21 mouse cellular contexts compared by ENCODE assay signal in genomic region chr8:76183836-76184235, GRCm38 (mm10).
DNase-seq lines count a peak whose midpoint lies in the region; ATAC-seq and TF ChIP-seq lines count a peak whose summit lies in the region.
"Had no signal": no experiment of that assay in that cellular context is flagged by ENCODE, and none has a peak within 500 bp of the region (broad histone marks: within the 10 kb centered on the region; RNA-seq: fewer than 3 reads in every experiment).

No protein-coding gene starts in this region.

- TF ChIP-seq POLR2A in limb, embryonic 14.5 days (IDR thresholded peaks at IDR 0.05; ENCODE audit: borderline replicate concordance, extremely low read depth, insufficient read depth, insufficient read length) = no peak

- no peaks in the 10 kb centered on the region for H3K27me3 ChIP-seq in embryonic facial prominence, embryonic 14.5 days (replicated peaks; ENCODE audit: control insufficient read depth, insufficient read depth, low read length)
- no peaks in the 10 kb centered on the region for H3K27me3 ChIP-seq in embryonic facial prominence, embryonic 10.5 days (replicated peaks; ENCODE audit: low read depth, poor library complexity, severe bottlenecking)
- H3K27me3 ChIP-seq in limb, embryonic 14.5 days (ENCODE audit: control insufficient read depth, insufficient read depth, low read length) = no peaks in the 10 kb centered on the region
- no peaks in the 10 kb centered on the region for H3K27me3 ChIP-seq in limb, embryonic 10.5 days (ENCODE audit: low read depth, poor library complexity, severe bottlenecking)
- no peaks in the 10 kb centered on the region for H3K27me3 ChIP-seq in limb, embryonic 15.5 days
- H3K27me3 ChIP-seq: CH12.LX had no signal

- no peaks in the 10 kb centered on the region for H3K4me1 ChIP-seq in embryonic facial prominence, embryonic 14.5 days (ENCODE audit: control insufficient read depth, insufficient read depth, low read length)
- H3K4me1 ChIP-seq in embryonic facial prominence, embryonic 10.5 days = no peaks in the 10 kb centered on the region
- no peaks in the 10 kb centered on the region for H3K4me1 ChIP-seq in limb, embryonic 14.5 days (ENCODE audit: control insufficient read depth, insufficient read depth, low read length)
- no peaks in the 10 kb centered on the region for H3K4me1 ChIP-seq in limb, embryonic 10.5 days
- no peaks in the 10 kb centered on the region for H3K4me1 ChIP-seq in limb, embryonic 15.5 days

- no peaks in the 10 kb centered on the region for H3K9me3 ChIP-seq in embryonic facial prominence, embryonic 14.5 days (ENCODE audit: control insufficient read depth, low read length)
- no peaks in the 10 kb centered on the region for H3K9me3 ChIP-seq in embryonic facial prominence, embryonic 10.5 days
- no peaks in the 10 kb centered on the region for H3K9me3 ChIP-seq in limb, embryonic 14.5 days (ENCODE audit: control insufficient read depth, low read length)
- H3K9me3 ChIP-seq in limb, embryonic 10.5 days (replicated peaks) = no peaks in the 10 kb centered on the region
- no peaks in the 10 kb centered on the region for H3K9me3 ChIP-seq in limb, embryonic 15.5 days
- H3K9me3 ChIP-seq: G1E had no signal

- DNase-seq in embryonic facial prominence, embryonic 14.5 days (ENCODE audit: low spot score) = peak; percentile 36
- no peak for DNase-seq in embryonic facial prominence, embryonic 10.5 days (ENCODE audit: low spot score)
- DNase-seq in limb, embryonic 14.5 days (ENCODE audit: low spot score) = peak; percentile 49
- DNase-seq in limb, embryonic 10.5 days (ENCODE audit: low spot score) = no peak
- no peak for DNase-seq in heart, adult 9 months (ENCODE audit: low spot score in 2 of 2)
- DNase-seq: adrenal gland, adult 2 months; adrenal gland, adult 8-10 months; adrenal gland, postnatal 10 days; adrenal gland, postnatal 14 days; adrenal gland, postnatal 25 days; adrenal gland, postnatal 36 days; B cell, adult 2 months; cerebellum, adult 11 months; cerebellum, adult 11-12 months; cerebellum, adult 18-20 months had no signal

- H3K4me3 ChIP-seq in embryonic facial prominence, embryonic 14.5 days (ENCODE audit: low read depth, low read length) = no peak overlapping the region
- no peak overlapping the region for H3K4me3 ChIP-seq in embryonic facial prominence, embryonic 10.5 days
- no peak overlapping the region for H3K4me3 ChIP-seq in limb, embryonic 14.5 days (replicated peaks; ENCODE audit: low read length)
- H3K4me3 ChIP-seq in limb, embryonic 10.5 days = no peak overlapping the region
- no peak overlapping the region for H3K4me3 ChIP-seq in limb, embryonic 15.5 days

- H3K9ac ChIP-seq in embryonic facial prominence, embryonic 14.5 days (ENCODE audit: low read depth, low read length) = no peak overlapping the region
- H3K9ac ChIP-seq in limb, embryonic 14.5 days (ENCODE audit: low read depth, low read length, severe bottlenecking) = no peak overlapping the region
- H3K9ac ChIP-seq in limb, embryonic 15.5 days = no peak overlapping the region

- H3K27ac ChIP-seq in embryonic facial prominence, embryonic 14.5 days (replicated peaks; ENCODE audit: low read depth, low read length) = no peak overlapping the region
- no peak overlapping the region for H3K27ac ChIP-seq in embryonic facial prominence, embryonic 10.5 days (replicated peaks)
- H3K27ac ChIP-seq in limb, embryonic 14.5 days (replicated peaks; ENCODE audit: low read depth, low read length) = no peak overlapping the region
- H3K27ac ChIP-seq in limb, embryonic 10.5 days = no peak overlapping the region
- no peak overlapping the region for H3K27ac ChIP-seq in limb, embryonic 15.5 days

- H3K36me3 ChIP-seq in embryonic facial prominence, embryonic 14.5 days (ENCODE audit: control insufficient read depth, insufficient read depth, low read length) = no peaks in the 10 kb centered on the region
- H3K36me3 ChIP-seq in embryonic facial prominence, embryonic 10.5 days (replicated peaks) = no peaks in the 10 kb centered on the region
- no peaks in the 10 kb centered on the region for H3K36me3 ChIP-seq in limb, embryonic 14.5 days (ENCODE audit: control insufficient read depth, insufficient read depth, low read length)
- no peaks in the 10 kb centered on the region for H3K36me3 ChIP-seq in limb, embryonic 10.5 days
- no peaks in the 10 kb centered on the region for H3K36me3 ChIP-seq in limb, embryonic 15.5 days
- H3K36me3 ChIP-seq: G1E had no signal

- ATAC-seq in embryonic facial prominence, embryonic 14.5 days (ENCODE audit: low read depth) = peak; percentile 62; the same call in 1 of the 2 replicates
- ATAC-seq in limb, embryonic 14.5 days (ENCODE audit: low FRiP score, low read depth) = peak; percentile 71
- peak; percentile 35; the same call in 1 of the 2 replicates for ATAC-seq in limb, embryonic 15.5 days (ENCODE audit: insufficient number of reproducible peaks, low FRiP score, low TSS enrichment, low read depth)
- ATAC-seq: activated CD4-positive, CD25-positive, alpha-beta regulatory T cell, adult 4 months; CD4-positive, CD25-positive, alpha-beta regulatory T cell, adult 4 months; Patski had no signal

- no peak overlapping the region for H3K4me2 ChIP-seq in embryonic facial prominence, embryonic 14.5 days (ENCODE audit: low read depth, low read length)
- no peak overlapping the region for H3K4me2 ChIP-seq in limb, embryonic 14.5 days (replicated peaks; ENCODE audit: low read depth, low read length, severe bottlenecking)
- H3K4me2 ChIP-seq in limb, embryonic 15.5 days = no peak overlapping the region

Comparison
In these comparisons a context has a peak if more than half of its experiments do, and no peak if none do; other contexts are left out.
1. DNase-seq: peak in embryonic facial prominence, embryonic 14.5 days (single experiment) and limb, embryonic 14.5 days (single experiment); none in embryonic facial prominence, embryonic 10.5 days (single experiment), limb, embryonic 10.5 days (single experiment) and heart, adult 9 months (0 of 2).
2. Peak in every context shown above with its lines, with median percentiles within 50 percentile points of each other: ATAC-seq.